Mouse (Mus musculus) c-Kit-positive CD71-negative TER-119-negative erythroid progenitor cells, embryonic 14.5 days (primary cell): ENCODE data around the gene Cphx2.
"Not testable (repeated sequence)": the region's sequence is repeated elsewhere in the genome, so short reads cannot be mapped to it uniquely, and the experiment has no call there.

Experiments
- DNase-seq: peaks from one replicate; pipeline ENCODE4 v3.0.0-alpha.2; 2013; ENCODE audit warnings: low read depth

Cphx2 gene

DNA sequence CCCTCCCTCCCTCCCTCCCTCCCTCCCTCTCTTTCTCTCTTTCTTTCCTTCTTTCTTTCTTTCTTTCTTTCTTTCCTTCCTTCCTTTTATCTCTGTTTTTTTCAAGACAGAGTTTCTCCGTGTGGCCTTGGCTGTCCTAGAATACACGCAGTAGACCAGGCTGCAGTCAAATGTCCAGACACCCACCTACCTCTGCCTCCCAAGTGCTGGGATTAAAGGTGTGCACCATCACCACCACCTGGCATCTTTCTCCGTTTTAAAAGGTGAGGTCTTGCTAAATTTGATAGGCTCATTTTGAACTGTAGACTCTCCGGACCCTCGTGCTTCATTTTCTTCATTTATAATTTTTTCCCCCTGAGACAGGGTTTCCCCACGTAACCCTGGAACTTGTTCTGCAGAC lies at the start of gene Cphx2:
TSS of gene Cphx2 (plus strand) at position 301 of the 400 bp plus-strand sequence.
- not testable (repeated sequence) for DNase-seq

DNA sequence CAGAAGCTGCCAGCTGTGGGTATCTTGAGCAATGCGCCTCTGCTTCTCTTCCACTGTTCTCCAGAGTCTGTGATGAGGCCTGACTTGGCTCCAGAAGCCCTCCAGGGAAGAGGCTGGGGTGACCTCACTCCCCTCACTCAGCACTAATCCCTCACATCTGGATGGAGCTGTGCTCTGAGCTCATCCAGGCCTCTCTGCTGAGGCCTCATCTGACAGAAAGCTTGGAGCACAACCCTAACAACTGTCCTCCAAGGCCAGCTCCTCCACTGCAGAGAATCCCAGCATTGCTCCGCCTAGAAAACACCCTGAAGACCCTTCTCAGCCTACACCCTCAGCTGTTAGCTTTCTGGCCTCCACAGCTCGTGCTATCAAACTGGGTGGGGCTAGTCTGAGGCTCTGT lies 47.0 kb upstream of the Cphx2 start:
- DNase-seq = not testable (repeated sequence)

DNA sequence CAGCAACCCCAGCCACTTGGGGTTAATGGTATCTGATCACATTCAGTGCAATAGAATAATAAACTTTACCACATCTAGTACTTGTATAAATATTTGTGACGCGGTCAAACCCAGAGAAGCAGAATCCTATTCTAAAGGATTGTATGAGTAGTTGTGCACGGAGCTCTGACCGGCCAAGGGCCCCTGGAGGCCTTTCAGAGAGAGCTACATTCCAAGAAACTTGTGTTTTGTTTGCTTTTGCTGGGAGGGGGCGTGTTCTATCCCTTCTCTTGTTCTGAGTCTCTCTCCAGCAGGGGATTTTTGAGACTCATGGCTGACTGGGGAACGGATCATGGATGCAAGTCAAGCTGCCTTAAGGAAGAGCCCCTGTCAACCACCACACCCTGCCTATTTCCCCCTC lies 45.9 kb upstream of the Cphx2 start:
- not testable (repeated sequence) for DNase-seq

DNA sequence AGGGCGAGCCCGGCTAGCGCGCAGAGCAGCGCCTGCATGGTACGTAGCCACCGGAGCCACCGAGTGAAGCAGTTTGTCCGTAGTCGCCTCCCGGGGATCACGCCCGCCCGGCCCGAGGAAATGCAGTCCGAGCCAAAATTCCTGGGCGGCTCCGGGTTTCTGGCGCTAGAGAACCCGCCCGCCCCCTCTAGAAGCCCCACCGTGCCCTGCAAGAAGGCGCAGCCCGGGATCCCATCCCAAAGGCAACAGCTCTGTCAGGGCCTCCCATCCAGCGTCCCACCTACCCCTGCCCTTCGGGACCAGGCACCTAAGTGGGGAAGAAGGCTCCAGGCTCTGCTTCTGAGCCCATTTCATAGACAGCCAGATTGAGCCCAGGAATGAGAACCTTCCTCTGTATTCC lies 38.7 kb upstream of the Cphx2 start, which contains the start of gene Gm9780:
TSS of gene Gm9780 (minus strand) at position 101 of the 400 bp plus-strand sequence.
- DNase-seq = not testable (repeated sequence)

DNA sequence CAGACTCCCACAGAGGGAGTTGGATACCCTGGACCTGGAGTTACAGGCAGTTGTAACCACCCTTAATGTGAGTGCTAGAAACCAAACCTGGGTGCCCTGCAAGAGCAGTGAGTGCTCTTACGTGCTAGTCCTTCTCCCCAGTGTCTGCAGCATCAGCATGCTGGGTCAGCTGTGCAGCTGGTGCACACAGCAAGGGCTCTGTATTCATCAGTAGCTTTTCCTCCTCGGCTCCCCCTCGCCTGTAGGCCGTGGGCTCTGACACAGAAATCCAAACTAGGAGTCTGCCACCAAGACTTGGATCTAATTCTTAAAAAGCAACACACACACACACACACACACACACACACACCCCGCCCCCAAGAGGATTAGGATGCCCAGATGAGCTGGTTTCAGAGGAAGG lies 36.3 kb upstream of the Cphx2 start:
- not testable (repeated sequence) for DNase-seq

DNA sequence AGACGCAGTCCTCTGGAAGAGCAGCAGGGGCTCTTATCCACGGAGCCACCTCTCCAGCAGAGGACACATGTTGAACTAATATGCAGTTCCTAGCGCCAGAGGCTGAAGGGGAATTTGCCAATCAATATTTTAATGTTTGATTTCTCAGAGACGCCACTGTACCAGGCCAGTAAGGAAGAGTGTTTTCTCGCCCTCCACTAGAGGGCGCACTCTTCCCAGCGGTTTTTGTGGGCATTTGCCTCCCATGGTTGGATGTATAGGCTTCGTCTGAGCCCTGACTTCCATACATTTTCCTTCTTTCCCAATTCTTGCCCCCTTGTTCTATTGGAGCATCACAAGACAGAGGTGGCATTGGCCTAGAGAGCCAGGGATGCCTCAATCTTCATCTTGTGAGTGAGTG lies 34.3 kb upstream of the Cphx2 start:
- DNase-seq = not testable (repeated sequence)

DNA sequence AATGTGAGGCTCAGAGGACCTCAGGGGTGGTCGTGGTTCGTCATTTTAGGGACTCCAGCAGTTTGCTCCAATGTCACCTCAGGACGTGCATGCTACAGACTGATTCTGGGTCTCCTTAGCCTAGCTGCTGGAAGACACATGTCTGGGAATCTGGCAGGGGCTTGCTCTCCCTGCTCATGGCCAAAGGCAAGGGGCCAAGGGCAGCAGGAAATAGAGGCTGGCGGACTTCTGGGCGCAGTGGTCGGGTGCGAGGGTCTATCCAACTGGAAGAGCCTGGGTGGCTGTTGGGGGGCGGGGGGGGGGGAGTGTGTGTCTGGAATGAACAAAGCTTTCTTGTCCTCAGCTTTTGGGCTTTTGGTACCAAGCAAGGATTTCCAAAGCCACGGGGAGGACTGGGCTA lies 32.5 kb upstream of the Cphx2 start:
- DNase-seq = not testable (repeated sequence)

DNA sequence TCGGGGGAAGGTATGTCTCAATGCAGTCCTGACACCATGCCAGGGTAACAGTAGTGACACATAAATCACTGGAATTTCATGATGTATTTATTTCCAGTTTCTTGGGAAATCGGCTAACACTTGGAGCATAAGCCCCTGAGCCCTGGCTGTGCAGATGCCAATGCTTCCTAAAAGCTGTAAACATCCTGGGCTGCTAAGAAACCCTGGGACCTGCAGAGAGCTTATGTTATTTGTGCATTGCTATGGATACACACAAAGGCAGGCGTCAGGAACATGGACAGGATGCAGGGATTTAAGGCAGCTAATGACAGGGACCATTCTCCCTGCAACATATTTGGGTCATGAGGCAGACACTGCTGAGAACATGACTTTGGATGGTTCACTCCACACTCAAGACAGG lies 23.1 kb upstream of the Cphx2 start:
- not testable (repeated sequence) for DNase-seq

DNA sequence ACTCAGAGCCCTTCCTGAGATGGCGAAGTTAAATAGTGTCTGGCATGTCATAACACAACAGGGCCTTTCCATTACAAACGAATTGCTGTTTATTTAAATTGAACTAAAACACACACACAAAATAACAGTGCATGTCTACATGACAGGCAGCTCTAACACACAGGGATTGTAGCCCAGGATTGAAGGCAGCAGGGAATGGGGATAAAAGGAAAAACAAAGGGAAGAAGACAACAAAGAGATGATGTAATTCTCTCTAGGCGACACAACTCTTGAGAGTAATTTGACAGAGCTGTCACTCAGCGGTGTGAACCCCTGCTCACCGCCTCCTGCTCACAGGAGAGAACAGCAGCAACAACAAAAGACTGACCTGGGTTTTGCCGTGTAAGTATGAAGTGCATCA lies 22.0 kb upstream of the Cphx2 start:
- DNase-seq = not testable (repeated sequence)

DNA sequence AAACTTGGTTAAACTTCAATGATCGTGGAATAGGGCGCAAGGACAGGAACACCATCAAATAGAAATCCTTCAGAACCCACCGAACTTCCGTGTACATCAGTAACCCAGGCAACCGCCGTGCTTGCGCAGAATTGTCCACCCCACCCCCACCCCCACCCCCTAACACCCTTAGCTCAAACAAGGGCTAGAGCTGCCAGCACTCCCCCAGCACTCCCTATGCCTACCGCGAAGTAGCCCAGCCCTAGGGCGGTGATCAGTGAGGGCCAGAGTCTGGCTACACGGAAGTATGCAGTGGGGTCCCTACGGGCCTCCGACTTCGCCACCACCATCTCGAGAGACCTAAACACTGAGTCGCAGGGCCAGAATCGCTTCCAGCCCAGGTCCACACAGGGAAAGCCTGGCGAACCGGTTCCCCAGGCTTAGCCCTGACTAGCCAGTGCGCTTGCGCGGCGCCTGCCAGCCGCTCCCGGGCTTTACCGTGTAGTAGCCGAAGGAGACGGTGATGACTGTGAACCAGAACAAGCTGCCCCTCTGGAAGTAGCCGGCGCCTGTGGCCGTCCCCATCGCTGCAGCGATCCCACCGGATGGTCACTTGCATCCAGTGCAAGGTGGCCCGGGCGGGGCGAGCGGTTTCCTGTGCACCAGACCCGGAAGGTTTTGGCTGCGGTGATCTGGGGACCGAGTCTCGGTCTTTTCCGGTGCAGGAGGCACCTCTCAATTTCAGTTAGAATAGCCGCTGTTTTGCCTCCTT lies 14.6 kb upstream of the Cphx2 start:
- DNase-seq = not testable (repeated sequence)

DNA sequence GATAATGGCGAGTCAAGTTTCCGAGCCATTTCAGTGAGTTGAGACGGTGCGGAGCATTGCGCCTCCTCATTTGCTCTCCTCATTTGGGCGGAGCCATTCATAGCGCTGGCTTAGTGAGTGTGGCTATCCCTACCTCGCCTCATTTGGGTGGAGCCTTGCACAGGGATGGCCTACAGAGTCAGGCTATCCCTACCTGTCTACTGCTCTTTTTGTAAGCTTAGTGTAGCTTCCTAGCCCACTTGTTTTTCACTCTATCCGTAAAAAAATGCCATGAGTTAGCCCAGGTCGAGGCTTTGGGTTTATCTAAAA lies 14.0 kb upstream of the Cphx2 start, which contains the start of gene Tmem254c:
TSS of gene Tmem254c (minus strand) at position 31 of the 309 bp plus-strand sequence.
- DNase-seq = not testable (repeated sequence)

DNA sequence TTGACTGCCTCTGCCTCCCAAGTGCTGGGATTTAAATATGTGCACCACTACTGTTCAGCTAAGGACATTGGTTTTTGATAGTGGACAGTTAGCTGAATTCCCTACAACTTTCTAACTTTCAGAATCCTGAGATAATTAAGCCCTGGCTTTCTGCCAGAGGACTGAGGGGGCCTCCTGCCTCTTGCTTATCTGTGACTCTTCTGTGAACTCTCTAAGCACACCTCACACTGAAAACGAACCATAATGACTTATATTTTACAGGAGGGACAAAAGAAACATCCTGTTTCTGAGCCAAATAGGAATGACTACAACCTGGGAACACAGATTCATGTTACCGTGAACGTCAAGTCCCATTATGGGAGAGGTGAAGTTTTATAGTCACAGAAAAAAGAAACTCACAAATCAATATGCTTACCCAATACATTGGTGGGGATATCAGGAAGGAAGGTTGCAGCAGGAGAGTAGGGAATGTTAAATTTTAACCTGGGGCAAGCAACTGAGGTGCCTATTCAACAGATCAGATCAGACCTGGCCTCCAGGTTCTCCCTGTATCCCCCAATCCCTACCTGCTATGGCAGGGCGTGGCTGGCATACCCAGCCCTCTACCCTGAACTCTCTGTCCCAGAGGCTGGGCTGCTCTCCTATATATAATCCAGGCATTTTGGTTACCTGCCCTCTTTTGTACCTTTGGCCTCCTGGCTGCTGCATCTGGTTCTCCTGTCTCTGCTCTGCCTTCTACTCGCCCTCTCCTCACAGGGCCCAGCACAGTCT lies 4.5 kb upstream of the Cphx2 start:
- not testable (repeated sequence) for DNase-seq

DNA sequence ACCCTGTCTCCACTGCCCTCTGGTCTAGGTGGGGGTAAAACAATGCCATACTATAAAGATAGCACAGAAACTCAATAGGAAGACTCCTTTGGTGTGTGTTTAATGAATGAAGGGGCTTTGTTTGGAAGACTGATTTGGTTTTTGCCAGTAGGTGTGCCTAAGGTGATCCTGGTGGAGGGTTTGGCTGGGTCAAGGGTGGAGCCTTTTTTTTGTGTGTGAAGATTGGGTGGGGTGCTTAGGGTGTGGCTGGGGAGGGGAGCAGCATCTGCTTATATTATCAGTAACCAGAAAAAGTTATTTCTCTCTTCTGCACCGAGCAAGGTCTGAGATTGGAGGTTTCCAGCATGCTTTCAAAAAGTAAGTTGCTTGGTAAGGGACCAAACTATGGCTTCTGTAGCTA lies 681 bp downstream of the Cphx2 start, which contains the start of gene Cphx3:
TSS of gene Cphx3 (plus strand) at position 301 of the 400 bp plus-strand sequence.
- DNase-seq = not testable (repeated sequence)

DNA sequence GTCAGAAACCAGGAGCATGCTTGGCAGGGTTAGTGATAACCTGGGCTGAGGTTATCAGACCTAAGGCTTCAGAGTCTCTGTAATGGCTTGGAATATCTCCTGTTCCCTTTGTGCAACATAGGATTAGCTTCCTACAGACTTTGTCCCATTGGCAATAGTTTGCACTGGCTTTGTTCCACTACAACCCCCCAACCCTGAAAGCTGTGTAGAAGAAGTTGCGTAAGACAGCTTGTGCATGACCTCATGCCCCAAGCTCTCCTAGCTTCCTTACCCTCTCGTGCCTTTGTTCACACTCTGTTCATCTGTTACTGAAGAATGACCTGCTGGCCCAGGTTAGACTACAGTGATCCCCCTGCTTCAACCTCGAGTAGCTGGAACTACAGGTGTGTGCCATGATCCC lies 16.3 kb downstream of the Cphx2 start:
- not testable (repeated sequence) for DNase-seq

DNA sequence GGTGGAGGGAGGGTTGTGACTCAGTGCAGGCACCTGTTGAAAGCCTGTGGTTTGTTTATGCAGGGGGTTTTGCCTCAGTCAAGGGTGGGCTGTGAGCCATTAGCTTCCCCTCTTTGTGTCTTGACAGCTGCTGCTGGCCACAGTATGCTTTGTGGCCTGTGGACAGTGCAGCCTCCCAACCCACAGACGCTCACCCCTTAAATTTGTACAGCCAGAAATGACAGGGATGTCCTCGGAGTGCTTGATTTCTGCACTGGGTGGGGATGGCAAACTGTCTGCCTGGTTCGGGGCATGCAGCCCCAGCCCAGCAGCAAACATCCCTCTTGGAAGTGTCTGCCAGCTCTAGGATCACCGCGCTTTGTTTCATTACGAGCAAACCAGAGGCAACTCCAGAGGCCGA lies 36.8 kb downstream of the Cphx2 start, which contains the start of gene Duxbl2:
TSS of gene Duxbl2 (plus strand) at position 200 of the 400 bp plus-strand sequence.
- DNase-seq = not testable (repeated sequence)

DNA sequence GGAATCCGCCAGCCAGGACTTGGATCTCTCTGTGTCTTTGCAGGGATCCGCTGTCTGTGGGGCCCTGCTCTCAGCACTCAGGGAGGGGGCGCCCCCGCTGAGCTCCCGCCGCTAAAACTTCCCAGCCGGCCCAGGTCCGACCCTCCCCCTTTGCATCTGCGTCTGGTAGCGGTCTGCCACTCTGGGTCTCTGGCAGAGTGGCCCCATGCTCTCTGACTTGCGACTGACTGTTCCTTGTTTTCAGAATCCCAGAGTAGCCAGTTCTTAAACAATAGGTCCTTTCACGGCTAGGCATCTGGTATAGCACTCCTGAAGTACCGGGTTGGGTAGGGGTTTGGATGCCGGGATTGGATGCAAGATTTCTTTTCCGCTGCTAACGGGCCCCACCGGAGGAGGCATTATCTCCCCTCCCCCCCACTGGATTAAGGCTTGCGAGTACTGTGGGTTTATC lies 37.3 kb downstream of the Cphx2 start:
- DNase-seq = not testable (repeated sequence)

DNA sequence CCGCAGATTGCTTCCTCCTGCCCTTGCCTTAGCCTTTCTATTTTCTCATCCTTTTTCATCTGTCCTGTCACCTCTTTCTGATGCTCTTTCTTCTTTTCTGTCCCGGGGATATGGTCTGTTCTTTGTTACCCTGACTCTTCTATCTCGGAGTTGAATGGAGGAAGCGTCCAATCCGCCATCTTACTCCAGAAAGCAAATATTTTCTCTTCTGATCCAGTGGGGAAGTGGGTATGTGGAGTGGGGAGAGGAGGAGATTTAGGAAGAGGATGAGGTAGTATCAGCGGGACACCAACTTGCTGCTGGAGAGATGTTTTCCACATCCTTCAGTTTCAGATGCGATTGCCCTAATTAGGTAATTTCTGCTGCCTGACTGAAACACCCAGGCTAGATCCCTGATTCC lies 37.8 kb downstream of the Cphx2 start:
- not testable (repeated sequence) for DNase-seq
